Mouse (Mus musculus) testis, postnatal 10 days (tissue): ENCODE results near the gene Fam170b.

ENCODE experiments used
- DNase-seq: peaks from one replicate; pipeline ENCODE4 v3.0.0; 2021; ENCODE audit warnings: low spot score

Gene Fam170b

DNA sequence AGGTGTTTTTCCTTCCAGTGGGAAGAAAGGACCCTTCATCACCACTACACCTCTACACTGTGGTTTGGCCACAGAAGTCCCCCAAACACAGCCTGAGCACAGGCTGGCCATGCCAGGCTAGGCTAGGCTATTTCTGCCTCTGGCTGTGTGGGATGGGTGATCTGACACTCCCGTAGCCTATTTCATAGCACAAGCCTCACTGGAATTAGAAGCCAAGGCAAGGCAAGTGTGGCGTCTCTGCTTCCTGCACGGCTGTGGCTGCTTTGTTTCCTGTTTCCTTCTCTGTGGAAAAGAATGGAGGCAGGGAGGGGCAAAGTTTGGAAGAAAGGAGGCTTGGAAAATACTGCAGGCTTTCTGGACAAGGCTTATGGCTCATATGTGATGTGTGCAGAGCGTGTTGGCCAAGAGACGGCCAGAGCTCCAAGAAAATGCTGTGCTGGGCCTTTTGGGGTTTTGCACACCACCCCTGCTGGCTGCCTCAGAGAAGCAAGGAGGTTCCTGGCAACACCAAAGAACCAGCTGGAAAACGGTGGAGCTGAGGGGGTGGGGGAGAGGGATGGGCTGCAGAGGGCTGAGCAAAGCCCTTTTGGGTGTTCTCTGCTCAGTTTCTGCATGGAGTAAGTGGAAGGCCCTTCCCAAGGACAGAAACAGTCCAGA is 5.6 kb upstream of the Fam170b start:
- DNase-seq = peak; percentile 59

DNA sequence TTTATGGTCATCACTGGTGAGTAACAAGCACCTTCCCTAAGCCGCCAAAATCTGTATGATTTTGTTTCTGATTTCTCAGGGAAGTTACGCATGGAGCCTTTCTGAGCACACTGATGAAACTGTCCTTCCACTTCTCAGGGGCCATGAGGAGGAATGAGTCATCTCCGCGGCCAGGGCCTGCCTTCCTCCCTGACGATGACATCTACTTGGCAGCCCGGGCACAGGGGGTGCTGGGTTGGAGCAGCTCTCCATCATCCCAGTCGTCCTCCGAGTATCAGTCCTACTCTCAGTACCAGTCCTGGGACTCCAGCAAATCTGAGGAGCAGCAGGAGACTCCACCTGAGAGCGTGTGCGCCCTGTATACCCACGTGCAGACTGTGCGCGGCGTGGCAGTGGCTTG is 1.4 kb downstream of the Fam170b start:
- DNase-seq = no peak

DNA sequence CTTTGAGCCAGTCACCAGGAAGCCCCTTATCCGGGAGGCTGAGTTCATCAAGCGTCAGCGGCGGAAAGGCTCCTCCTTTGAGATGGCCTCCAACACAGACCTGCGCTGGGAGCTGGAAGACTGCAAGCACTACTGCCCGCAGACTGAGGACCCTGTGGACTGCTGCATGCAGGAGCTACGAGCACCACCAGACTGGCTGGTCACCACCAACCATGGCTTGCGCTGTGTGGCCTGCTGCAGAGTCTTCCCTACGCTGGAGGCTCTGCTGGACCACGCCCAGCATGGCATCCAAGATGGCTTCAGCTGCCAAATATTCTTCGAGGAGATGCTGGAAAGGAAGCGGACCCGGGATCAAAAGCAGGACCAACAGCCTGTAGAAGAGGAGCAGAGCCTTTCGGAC is 1.8 kb downstream of the Fam170b start:
- peak; percentile 39 for DNase-seq

DNA sequence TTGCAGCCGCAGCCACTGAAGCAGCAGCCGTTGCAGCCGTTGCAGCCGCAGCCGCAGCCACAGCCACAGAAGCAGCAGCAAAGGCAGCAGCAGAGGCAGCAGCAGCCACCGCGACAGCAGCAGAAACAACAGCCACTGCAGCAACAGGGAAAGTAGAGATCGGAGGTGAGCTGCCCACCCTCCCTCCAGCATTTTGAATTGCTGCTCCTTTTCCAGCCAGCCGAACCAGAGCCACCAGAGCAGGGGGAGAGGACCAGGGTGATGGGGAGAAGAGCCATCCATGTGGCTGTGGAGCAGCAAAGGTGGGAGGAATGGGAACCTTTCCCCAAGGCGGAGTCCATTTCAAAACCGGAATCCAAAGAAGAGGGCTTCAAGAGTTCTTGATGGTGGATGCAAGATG is 2.4 kb downstream of the Fam170b start:
- peak; percentile 37 for DNase-seq

DNA sequence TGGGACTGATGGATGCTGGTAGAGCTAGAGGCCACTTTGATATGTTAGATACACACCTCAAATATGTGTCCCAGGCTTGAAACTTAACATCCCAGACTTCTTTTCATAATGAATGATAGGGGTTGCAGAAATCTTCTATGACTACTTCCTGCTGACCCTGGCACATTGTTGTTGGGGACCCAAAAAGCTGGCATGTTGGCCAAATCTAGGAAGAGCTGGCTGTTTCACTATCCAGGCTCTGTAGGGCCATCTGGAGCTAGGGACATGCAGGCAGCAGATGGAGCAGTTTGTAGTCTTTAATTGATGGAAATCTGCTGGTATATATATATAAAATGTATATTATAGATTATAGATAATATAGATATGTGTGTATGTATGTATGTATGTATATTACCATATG is 8.3 kb downstream of the Fam170b start:
- DNase-seq = no peak

DNA sequence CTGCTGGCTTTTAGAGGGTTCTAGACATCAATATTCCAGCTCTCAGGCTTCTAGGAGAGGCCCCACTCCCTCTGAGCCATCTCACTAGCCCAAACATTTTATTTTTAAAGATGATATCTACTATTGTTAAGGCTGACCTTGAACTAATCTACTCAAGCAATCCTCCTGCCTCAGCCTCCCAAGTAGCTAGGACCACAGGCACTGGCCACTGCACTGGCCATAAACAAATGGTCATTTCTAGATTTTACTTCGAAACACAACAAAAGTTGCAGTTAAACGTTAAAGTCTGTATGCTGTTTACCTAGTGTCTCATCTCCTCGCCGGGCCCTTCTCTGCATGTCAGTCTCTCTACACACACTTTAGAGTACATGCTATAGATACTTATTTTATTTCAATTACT is 20.3 kb downstream of the Fam170b start:
- DNase-seq = no peak

DNA sequence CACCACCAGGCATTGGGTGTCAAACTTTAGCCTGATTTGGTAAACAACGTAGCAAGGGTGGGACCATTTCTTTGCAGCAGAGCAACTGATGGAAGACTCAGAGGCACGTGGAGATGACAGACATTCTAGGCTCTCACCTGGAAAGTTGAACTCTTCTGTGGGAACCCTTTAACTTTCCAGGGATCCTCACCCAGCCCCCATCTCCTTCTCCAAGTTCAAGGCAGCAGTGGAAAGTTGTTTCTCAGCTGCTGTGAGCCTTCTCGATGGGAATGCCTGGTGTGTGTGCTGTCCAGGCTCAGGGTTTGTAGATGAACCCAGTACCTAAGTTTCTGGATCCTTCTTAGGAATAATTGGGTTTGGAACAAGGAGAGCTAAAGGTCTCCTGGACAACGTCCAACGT is 22.5 kb downstream of the Fam170b start:
- no peak for DNase-seq

DNA sequence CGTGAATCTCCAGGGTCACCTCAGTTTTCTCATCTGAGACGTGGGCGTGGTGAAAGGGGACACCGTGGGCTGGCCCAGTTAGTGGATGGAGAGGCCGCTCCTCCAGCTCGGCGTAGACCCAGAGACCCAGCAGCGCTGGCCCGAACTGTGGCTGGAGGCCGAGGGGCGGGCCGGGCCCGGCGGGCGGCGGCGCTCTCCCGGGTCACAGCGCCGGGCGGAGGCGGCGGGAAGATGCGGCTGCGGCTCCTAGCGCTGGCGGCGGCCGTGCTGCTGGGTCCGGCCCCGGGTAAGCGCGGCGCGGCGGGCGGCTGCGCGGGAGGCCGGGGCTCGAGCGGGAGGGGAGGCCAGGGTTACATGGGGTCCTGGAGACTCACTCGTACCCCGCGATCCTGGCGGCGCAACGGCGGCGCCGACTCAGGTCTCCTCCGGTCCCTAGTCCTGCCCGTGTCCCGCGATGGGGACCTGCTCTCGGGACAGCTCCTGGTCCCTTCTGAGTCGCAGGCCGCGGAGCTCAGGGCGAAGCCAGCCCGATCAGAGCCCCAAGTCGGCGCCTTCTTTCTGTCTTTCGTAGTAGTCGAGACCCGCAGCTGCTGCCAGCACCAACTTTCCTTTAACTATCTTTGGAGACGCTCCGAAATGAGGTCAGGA is 23.0 kb downstream of the Fam170b start, which contains the start of gene Vstm4:
TSS of gene Vstm4 (plus strand) at position 76 of the 648 bp plus-strand sequence.
- DNase-seq = peak; percentile 84

DNA sequence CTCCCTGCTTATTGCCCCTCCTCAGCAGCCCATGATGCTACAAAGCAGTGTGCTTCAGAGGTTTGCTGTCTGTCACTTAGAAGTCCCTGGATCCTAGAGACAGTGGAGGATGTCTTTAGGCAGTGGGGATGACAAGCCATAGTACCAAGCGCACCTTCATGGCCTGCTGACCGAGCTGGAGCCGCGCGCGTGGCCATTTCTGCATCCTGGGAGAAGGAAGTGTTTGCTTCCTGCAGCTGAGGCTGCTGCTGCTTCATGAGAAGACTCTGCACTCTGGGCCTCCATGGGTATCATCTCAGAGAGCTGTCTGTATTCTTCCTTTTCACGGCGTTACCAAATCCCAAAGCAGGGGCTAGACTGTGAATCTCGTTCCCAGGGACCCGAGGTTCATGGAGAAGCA is 24.6 kb downstream of the Fam170b start:
- no peak for DNase-seq

DNA sequence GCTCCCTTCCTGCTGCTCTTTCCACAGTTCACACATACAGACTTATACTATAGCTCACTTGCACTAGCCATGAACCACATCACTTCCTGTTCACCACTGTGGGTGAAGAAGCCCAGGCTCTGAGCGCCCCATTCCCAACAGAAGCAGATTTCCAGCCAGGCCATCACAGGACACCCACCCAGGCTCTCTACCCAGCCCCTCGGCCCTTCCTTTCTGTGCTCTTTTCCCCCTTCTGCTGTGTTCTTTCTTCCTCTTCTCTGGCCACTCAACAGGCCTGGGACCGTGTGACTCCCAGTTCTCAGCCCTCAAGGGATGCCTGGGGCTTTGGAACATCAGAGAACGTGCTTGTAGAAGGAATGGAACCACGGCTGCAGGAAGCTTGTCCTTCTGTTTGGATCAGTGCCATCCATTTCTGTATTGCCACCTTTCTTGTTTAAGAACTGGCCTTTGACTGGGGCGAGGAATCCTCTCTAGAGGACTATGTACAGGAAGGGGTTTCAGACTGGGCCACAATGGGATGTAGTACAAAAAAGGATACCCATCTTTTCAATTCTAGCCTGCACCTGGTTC is 25.3 kb downstream of the Fam170b start:
- peak; percentile 24 for DNase-seq

DNA sequence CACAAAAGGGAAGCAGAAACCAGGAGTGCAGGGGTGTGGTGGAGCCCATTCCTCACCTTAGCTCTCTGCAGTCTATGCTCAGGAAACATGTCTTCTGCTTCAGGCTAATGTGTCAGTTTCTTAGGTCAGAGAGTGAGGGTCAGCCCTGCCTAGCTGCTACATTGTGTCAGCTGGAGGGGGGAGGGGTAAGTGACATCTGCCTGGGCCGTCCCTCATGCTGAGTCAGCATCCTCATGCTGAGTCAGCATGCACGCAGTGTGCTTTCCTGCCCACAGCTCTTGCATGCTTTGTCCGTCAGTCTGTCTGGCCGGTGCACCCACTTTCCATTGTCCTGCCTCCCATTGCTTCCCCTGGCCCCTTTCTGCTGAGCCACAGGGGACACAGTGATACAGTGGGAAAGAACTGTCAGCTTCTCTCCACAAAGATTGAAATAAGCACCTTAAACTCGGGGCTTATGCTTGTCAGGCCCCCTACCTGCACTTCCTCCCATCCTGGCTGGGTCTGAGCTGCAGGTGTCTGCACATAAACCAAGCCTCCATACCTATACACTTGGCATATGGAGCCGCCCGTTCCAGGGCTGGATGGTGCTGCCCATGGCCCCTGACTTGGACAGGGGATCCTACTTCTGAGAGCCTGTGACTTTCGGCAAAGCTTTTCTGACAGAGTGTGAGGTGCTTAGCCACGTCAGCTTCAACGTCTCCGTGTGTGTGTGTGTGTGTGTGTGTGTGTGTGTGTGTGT is 26.2 kb downstream of the Fam170b start:
- DNase-seq = peak; percentile 75

DNA sequence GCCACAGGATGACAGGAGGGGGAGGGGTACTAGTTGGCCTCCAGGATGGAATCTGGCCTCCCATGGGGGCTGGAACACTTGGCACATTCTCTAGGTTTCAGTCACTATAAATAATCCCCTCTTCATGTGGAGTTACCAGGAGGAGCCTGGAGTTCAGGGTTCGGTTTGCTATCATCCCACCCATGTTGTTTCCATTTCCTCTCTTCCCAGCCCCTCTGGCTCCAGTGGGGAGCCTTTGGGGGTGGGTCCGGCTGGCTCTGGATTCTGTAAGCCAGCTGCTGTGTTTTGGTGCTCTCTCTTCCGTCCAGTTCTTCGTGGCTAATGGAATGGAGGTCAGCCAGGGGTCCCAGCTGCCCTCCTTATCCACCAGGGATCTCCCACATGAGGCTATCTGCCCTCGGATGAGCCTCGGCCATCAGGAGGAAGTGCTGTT is 27.4 kb downstream of the Fam170b start:
- peak; percentile 64 for DNase-seq

DNA sequence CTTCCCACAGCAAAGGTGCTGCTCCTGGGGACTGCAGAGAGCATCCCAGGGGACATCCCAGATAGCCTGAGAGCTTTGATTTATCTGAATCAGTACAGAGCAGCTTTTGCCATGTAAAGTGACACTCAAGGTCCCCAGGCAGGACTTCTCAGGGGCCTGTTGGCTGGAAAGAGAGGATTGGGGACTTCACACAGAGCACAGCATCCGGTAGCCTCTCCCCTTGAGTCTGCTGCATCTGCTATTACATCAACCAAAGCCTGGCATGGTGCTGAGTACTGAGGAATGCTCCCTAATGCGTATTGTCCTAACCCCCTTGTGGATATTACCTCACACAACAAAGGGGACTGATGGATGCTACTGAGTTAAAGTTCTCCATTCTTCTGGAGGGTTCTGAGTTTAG is 27.9 kb downstream of the Fam170b start:
- DNase-seq = no peak

DNA sequence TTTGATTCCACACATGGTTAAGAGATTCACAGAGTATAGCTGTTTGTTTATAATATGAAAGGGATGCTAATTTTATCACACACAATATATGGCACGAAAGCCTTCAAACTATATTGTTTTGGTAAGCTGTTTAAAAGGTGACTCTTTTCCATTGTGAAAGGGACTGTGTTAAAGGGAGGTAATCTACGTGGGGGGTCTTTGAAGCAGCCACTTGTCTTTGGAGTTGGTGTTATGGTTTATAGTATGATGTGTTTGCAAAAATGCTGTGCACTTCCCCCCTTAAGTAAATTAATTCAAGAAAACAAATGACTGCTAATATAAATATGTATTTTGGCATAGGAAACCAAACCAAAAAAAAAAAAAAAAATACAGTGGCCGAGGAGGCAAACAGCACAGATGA is 31.6 kb downstream of the Fam170b start:
- DNase-seq = no peak

DNA sequence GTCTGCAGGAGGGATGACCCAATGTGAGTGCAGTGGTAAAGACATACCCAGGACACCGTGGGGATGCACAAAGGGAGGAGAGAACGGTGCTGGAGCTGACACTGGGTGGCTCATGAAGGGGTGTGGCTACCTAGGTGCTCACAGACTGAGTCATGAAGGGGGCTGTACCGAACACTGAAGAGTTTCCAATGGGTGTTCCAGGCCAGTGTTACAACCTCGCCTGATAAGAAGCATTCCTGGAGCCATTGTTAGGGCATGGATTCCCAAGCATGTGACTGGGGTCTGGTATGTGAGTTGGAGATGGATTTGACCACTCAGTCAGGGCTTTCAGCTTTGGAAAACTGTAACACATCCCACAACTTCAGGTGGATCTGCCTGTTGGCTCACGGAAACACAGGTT is 38.2 kb downstream of the Fam170b start:
- DNase-seq = no peak

DNA sequence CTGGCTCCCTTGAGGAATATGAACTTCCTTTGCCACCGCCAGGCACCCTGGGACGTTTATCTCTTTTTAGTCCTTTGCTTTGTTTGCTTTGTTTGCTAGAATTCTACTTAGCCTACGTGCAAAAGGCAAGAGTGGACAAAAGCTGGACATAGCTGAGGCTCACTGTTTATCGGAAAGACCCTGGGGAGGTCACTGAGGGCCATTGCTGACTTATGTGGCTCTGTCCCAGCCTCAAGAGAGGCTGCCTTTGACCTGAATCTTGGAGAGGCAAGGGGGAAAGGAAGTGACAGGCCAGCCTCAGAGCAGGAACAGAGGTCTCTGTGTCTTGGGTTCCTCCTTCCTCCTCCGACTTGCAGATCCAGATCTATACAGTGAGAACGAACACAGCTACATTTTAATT is 43.8 kb downstream of the Fam170b start:
- DNase-seq = no peak

DNA sequence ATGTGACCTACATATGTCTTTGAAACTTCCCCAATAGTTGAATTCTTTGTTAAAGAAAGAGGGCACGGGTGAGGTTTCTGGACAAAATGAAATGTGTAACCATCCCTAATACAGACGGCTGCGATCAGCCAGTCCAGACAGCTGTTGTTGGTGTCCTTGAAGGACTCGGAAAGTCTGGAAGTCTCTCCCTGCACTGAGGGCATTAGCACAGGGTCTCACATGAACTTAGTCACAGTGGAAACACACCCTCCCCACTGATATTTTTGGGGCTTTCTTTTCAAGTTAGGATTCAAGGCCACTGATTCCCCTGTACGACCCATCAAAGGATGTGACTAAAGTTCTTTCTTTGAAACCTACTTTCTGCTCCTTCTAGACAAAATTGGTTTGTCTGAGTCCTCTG is 46.6 kb downstream of the Fam170b start:
- DNase-seq = no peak

DNA sequence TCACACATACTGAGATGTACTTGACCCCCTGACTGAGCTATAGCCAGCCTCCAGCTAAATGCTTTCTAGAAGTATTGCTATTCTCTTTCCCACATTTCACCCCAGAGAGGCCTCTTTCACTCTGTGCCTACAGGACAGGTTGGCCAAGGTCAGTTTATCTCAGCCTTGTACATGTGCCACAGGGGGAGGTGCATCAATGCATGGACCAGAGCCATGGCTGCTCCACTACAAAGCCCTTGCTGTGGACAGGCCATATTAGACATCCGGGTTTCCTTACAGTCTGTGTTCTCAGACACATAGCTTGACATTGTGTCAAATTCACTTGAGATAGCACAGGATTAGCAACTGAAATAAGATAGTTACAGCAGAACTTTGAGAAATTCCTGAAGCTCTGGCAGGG is 47.9 kb downstream of the Fam170b start:
- peak; percentile 67 for DNase-seq
